Mouse (Mus musculus): ENCODE measurements around the gene Cd244a.

Cd244a gene

GRCm38 (mm10) chr1:171558898-171559297 lies at the start of gene Cd244a:
TSS of gene Cd244a (plus strand) at chr1:171559193.
- in situ Hi-C loops (cut with MboI; ENCODE audit: low sequenced_read_pairs), result no loop called here

DNA sequence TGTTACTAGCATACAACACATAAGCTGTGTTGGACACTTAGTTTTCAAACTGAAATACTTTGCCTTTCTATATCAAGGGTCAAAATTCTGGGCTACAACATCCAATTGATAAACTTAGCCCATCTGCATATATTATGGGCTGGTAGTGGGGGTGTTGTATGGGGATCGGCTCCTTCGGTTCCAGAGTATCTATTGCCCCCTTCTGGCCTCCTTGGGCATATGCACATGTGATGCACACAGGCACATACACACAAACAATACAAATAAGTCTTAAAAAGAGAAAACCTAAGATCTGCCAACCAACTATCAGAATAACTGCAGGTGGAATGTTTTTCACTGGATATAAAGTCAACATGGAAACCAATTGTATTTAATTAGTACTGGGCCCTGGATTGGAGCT lies 45.8 kb upstream of the Cd244a start:
- in situ Hi-C loops (cut with MboI; ENCODE audit: low sequenced_read_pairs), result no loop called here

- in situ Hi-C loops (cut with MboI; ENCODE audit: low sequenced_read_pairs), result no loop called here
These were observed 45.2 kb upstream of the Cd244a start for GRCm38 (mm10) chr1:171513760-171514159.

DNA sequence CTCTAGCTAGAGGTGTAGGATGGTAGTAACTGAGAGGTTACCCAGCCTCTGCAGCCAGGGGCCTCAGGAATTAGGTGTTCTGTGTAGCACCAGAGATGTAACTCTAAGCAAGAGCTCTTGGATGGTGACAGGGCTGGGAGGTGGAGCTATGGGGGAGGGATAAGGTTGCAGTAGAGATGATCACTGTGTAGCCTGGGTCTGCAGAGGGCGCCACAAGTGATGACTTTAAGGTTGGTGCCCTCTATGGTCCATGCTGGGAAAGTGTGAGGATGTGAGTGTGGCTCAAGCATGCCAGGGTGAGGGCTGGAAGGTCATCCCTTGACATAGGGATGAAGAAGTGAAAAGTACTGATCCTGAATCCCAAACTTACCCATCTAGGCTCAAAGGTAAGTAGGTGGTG lies 44.0 kb upstream of the Cd244a start:
- in situ Hi-C loops (cut with MboI; ENCODE audit: low sequenced_read_pairs), result no loop called here

GRCm38 (mm10) chr1:171515557-171515956 lies 43.4 kb upstream of the Cd244a start:
- in situ Hi-C loops (cut with MboI; ENCODE audit: low sequenced_read_pairs), result no loop called here

DNA sequence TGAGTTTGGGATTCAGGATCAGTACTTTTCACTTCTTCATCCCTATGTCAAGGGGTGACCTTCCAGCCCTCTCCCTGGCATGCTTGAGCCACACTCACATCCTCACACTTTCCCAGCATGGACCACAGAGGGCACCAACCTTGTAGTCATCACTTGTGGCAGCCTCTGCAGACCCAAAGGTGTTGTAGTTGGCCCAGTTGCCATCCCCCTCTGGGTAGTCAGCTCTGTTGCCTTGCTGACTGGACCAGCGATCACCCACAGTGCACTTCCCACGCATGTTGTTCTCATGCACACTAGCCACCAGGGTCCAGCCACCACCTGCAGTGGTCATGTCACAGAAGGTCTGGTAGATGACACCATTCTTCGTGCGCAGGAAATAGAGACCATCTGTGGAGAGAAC lies 27.6 kb upstream of the Cd244a start:
- in situ Hi-C loops (cut with MboI; ENCODE audit: low sequenced_read_pairs), result no loop called here

GRCm38 (mm10) chr1:171532830-171533229 lies 26.2 kb upstream of the Cd244a start:
- in situ Hi-C loops (cut with MboI; ENCODE audit: low sequenced_read_pairs), result no loop called here

GRCm38 (mm10) chr1:171534557-171534956 lies 24.4 kb upstream of the Cd244a start:
- in situ Hi-C loops (cut with MboI; ENCODE audit: low sequenced_read_pairs), result no loop called here

DNA sequence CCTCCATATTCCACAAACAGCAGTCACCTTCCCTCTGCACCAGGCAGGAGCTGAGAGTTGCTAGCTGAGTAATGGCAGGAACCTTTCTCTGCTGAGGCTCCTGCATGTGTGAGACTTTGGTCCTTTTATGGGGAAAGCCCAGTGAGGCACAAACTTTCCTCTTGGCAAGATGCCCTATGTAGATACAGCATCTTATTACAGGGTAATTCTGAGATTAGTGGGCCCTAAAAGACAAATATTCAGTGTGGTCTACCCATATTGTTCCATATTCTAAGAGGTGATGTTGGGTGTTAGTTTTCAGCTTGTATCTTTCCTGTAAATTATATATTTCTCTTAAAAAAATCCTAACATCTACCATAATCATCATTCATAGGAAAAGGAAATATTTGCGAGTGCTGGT lies 23.8 kb upstream of the Cd244a start, which contains the start of gene Itln1:
Gene Itln1, minus strand, starts transcription at position 101 of the 400 bp plus-strand sequence.
- in situ Hi-C loops (cut with MboI; ENCODE audit: low sequenced_read_pairs), result no loop called here

- in situ Hi-C loops (cut with MboI; ENCODE audit: low sequenced_read_pairs), result loop anchor here (5.0 kb wide), 1 partner anchor 33 kb away; no protein-coding TSS in a partner anchor
These were observed 18.3 kb upstream of the Cd244a start for GRCm38 (mm10) chr1:171540694-171541093.

DNA sequence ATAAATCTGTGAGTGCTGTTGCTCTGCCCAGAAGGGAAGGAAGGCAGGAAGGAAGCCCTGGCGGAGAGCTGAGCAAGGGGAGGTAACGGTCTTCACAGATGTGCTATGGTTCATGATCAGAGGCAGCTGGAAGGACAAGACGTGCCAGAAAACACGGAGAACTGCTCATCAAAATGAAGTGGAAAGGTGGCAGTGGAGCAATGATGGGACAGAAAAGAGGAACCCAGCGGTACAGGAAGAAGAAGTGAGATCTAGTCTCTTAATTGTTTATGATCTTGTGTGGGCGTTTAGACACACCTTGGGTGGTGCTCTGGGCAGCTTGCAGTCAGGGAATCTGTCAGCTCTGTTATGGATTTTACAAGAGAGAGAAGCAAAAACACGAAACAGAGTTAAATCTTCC lies 7.7 kb upstream of the Cd244a start:
- in situ Hi-C loops (cut with MboI; ENCODE audit: low sequenced_read_pairs), result no loop called here

- in situ Hi-C loops (cut with MboI; ENCODE audit: low sequenced_read_pairs), result no loop called here
These were observed 6.8 kb upstream of the Cd244a start for GRCm38 (mm10) chr1:171552230-171552629.

DNA sequence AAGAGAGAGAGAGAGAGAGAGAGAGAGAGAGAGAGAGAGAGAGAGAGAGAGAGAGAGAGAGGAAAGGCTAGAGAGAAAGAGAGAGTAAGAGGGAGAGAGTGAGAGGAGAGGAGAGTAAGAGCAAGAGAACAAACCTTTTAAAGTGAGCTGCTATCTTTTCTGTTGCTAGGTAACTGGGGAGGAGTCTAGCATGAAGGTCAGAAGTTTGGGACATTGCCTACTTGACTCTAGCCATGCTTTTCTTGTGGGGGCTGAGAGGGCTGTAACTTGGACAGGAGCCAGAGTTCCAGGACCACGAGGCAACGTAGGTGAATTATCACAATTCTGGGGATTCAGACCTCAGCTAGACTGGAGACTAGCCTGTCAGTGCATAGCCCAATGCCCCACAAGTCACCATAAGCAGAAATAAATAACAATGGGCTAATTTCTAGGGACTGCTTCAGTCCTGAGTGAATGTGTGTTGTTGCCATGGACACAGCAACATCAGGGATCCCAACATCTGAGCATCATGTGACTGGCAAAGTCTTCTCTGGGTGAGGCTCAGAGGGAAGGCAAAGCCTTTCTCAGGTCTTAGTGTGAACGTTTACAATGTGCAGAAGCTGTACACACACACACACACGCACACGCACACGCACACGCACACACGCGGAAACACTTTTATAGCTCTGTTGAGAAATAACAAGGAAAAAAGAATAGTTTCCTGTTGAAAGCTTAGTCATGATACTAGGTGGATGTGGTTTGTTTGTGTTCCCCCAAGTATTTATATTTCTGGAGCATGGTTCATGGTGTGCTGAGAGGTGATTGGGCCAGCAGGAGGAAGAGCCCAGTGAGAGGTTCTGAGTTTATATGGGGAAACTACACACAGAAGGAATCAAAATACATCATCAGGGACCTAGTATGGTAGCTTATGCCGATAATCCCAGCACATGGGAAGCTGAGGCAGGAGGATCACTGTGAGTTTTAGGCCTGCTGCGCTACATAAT lies 5.3 kb upstream of the Cd244a start:
- in situ Hi-C loops (cut with MboI; ENCODE audit: low sequenced_read_pairs), result no loop called here

GRCm38 (mm10) chr1:171556366-171556765 lies 2.6 kb upstream of the Cd244a start:
- in situ Hi-C loops (cut with MboI; ENCODE audit: low sequenced_read_pairs), result no loop called here

DNA sequence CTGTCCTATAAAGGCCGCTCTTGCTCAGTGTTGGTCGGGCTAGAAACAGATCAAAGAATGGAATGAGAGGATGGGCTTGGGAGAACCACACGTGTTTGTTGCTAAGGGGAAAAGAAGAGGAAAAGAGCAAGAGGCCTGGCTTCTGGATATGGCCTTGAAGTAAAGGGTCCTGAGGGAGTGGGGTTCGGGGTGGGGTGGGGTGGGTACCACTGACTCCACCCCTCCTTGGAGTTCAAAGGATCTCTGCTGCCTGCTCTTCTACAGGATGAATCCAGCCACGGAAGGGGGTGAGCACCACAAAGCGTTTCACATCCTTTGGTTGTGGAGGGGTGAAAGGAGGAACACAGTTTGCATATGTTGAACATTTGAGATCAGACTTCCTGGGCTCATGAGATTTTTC lies 586 bp upstream of the Cd244a start:
- in situ Hi-C loops (cut with MboI; ENCODE audit: low sequenced_read_pairs), result no loop called here

DNA sequence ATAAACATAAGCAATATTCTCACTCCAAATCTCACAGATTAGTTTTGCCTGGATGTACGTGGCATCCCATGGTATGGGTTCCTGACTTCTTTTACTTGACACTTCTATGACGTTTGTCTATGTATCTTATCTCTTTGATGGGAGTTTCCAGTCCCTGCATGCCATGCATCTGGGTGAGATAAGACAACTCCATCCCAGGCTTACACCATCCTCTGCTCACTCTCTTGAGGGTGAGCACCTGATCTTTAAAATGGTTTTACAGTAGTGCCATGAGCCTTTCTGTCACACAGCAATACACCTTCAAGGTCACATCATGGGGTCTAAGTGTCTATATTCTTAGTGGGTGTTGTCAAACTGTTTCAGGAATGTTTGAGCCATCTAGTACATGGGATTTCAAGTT lies 1.3 kb downstream of the Cd244a start:
- in situ Hi-C loops (cut with MboI; ENCODE audit: low sequenced_read_pairs), result loop anchor here (10.0 kb wide), 1 partner anchor 55 kb away; the partner anchor contains the start of gene Alyref2

- in situ Hi-C loops (cut with MboI; ENCODE audit: low sequenced_read_pairs), result loop anchor here (10.0 kb wide), 1 partner anchor 56 kb away; the partner anchor contains the start of gene Alyref2
These were observed 2.2 kb downstream of the Cd244a start for GRCm38 (mm10) chr1:171561200-171561599.

GRCm38 (mm10) chr1:171561639-171562225 lies 2.7 kb downstream of the Cd244a start:
- in situ Hi-C loops (cut with MboI; ENCODE audit: low sequenced_read_pairs), result loop anchor here (10.0 kb wide), 1 partner anchor 57 kb away; the partner anchor contains the start of gene Alyref2

GRCm38 (mm10) chr1:171563042-171563441 lies 4.0 kb downstream of the Cd244a start:
- in situ Hi-C loops (cut with MboI; ENCODE audit: low sequenced_read_pairs), result loop anchor here (10.0 kb wide), 1 partner anchor 58 kb away; the partner anchor contains the start of gene Alyref2

DNA sequence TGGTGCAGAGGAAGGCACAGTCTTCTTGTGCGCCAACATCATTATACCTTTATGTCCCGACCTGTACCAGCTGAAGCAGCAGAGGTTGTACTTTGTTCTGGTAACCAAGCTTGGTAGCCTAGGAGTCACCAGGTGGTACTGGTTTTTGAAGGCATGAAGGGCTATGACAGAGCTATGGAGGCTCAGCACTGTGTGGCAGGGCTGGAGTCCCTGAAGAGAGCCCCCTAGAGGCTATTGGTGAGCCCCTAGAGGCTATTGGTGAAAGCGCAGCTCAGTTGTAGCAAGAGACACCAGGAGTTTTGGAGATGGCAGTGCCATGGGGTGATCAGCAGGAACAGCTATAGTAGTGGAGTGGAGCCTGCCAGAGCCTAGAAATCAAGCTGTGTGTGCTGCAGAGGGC lies 5.3 kb downstream of the Cd244a start:
- in situ Hi-C loops (cut with MboI; ENCODE audit: low sequenced_read_pairs), result loop anchor here (10.0 kb wide), 1 partner anchor 59 kb away; the partner anchor contains the start of gene Alyref2

GRCm38 (mm10) chr1:171565888-171566287 lies 6.9 kb downstream of the Cd244a start:
- in situ Hi-C loops (cut with MboI; ENCODE audit: low sequenced_read_pairs), result loop anchor here (10.0 kb wide), 1 partner anchor 61 kb away; the partner anchor contains the start of gene Alyref2

All from CH12F3 (cell line).